Mouse (Mus musculus): ENCODE measurements around the gene Dmrt2.

- TF ChIP-seq GATA1 (IDR thresholded peaks at IDR 0.05; ENCODE audit: borderline replicate concordance, low read length) (no peak), FLI1 (IDR thresholded peaks at IDR 0.05; ENCODE audit: low read length) (no peak)
These were observed 41.2 kb downstream of the Dmrt2 start for GRCm38 (mm10) chr19:25713382-25713781.

Measured in megakaryocyte, embryonic 14.5 days (primary cell).